In genomic region chr6:67163947-67164346, GRCm38 (mm10) we compare ENCODE assay signal across 23 mouse cellular contexts.
A peak's percentile ranks its signal among the peaks of the same experiment; 100 is the strongest.
DNase-seq lines count a peak whose midpoint lies in the region; ATAC-seq and TF ChIP-seq lines count a peak whose summit lies in the region.
"Had no signal": no experiment of that assay in that cellular context is flagged by ENCODE, and none has a peak within 500 bp of the region (broad histone marks: within the 10 kb centered on the region; RNA-seq: fewer than 3 reads in every experiment).

No protein-coding gene starts in this region.

- no peak for ATAC-seq in liver, embryonic 12.5 days
- no peak for ATAC-seq in liver, embryonic 11.5 days (replicated peaks; ENCODE audit: low FRiP score)
- no peak for ATAC-seq in liver, embryonic 15.5 days (ENCODE audit: insufficient read depth)
- no peak for ATAC-seq in liver, postnatal 0 days
- ATAC-seq: CD4-positive, CD25-positive, alpha-beta regulatory T cell, adult 4 months; forebrain, embryonic 13.5 days; forebrain, embryonic 15.5 days had no signal

- no peak overlapping the region for H3K9ac ChIP-seq in liver, embryonic 12.5 days
- no peak overlapping the region for H3K9ac ChIP-seq in liver, embryonic 11.5 days (ENCODE audit: low read depth, low read length)
- no peak overlapping the region for H3K9ac ChIP-seq in MEL (ENCODE audit: control insufficient read depth, low read depth, low read length, poor library complexity, severe bottlenecking)
- peak overlapping the region; percentile 17; the same call in 1 of the 2 replicates for H3K9ac ChIP-seq in liver, embryonic 15.5 days
- no peak overlapping the region for H3K9ac ChIP-seq in liver, postnatal 0 days (replicated peaks)
- H3K9ac ChIP-seq: embryonic facial prominence, embryonic 12.5 days; forebrain, embryonic 13.5 days; forebrain, embryonic 15.5 days had no signal

- no peaks in the 10 kb centered on the region for H3K36me3 ChIP-seq in liver, embryonic 12.5 days
- H3K36me3 ChIP-seq in liver, embryonic 11.5 days (ENCODE audit: control insufficient read depth, insufficient read depth, low read length) = no peaks in the 10 kb centered on the region
- peaks cover 0 to 37% of the 10 kb centered on the region in 2 experiments; a peak in 2 of 4 replicates for H3K36me3 ChIP-seq in MEL (ENCODE audit: control insufficient read depth in 1 of 2, insufficient read depth in 2 of 2, low read length in 2 of 2)
- H3K36me3 ChIP-seq in liver, embryonic 15.5 days (replicated peaks) = no peaks in the 10 kb centered on the region
- H3K36me3 ChIP-seq in liver, postnatal 0 days (replicated peaks; ENCODE audit: insufficient read depth, low read length) = no peaks in the 10 kb centered on the region
- H3K36me3 ChIP-seq: embryonic facial prominence, embryonic 10.5 days; embryonic facial prominence, embryonic 12.5 days; forebrain, embryonic 15.5 days; G1E had no signal

- peak; percentile 18 to 52; a peak in 2 of 4 replicates for TF ChIP-seq EP300 in MEL (IDR thresholded peaks at IDR 0.05; ENCODE audit: low read depth in 1 of 2, low read length in 2 of 2)
- no peak for TF ChIP-seq EP300 in liver, postnatal 0 days (IDR thresholded peaks at IDR 0.05; ENCODE audit: low read depth)

- intact Hi-C loops in left cerebral cortex, adult 2 months (cut with DNase I) = loop anchor here (5.0 kb wide), 1 partner anchor 622 kb away; no protein-coding TSS in a partner anchor

- WGBS in liver, embryonic 12.5 days (ENCODE audit: insufficient replicate concordance) = 23% methylated on average over 2 of the region's 2 CpGs
- 58% methylated on average over 2 of the region's 2 CpGs for WGBS in liver, embryonic 11.5 days
- WGBS in liver, embryonic 15.5 days (ENCODE audit: insufficient replicate concordance) = 24% methylated on average over 2 of the region's 2 CpGs
- 51% methylated on average over 2 of the region's 2 CpGs for WGBS in liver, postnatal 0 days (ENCODE audit: insufficient replicate concordance)

- TF ChIP-seq RAD21 in MEL (IDR thresholded peaks at IDR 0.05; ENCODE audit: low read depth, low read length) = no peak

- DNase-seq in liver, embryonic 11.5 days (ENCODE audit: low spot score) = no peak
- DNase-seq in MEL (ENCODE audit: low read depth, low spot score) = peak; percentile 52
- no peak for DNase-seq in liver, postnatal 0 days
- DNase-seq in adrenal gland, adult 2 months = no peak
- no peak for DNase-seq in left cerebral cortex, adult 2 months (ENCODE audit: extremely low spot score in 1 of 2, low spot score in 2 of 2)
- DNase-seq: adrenal gland, adult 8-10 months; adrenal gland, postnatal 14 days; adrenal gland, postnatal 36 days; B cell, adult 2 months; cerebellum, adult 11-12 months; cerebellum, adult 2 months; cerebellum, adult 9-10 months; cerebellum, postnatal 10 days; cerebellum, postnatal 25 days had no signal

- peak overlapping the region; percentile 62 for H3K27ac ChIP-seq in liver, embryonic 12.5 days
- no peak overlapping the region for H3K27ac ChIP-seq in liver, embryonic 11.5 days (ENCODE audit: low read depth, low read length)
- H3K27ac ChIP-seq in MEL (ENCODE audit: control insufficient read depth, low read depth, low read length) = no peak overlapping the region
- H3K27ac ChIP-seq in liver, embryonic 15.5 days (replicated peaks) = peak overlapping the region; percentile 78
- H3K27ac ChIP-seq in liver, postnatal 0 days (ENCODE audit: low read depth) = peak overlapping the region; percentile 26; the same call in 1 of the 2 replicates
- H3K27ac ChIP-seq in left cerebral cortex, adult 2 months = no peak overlapping the region
- H3K27ac ChIP-seq: embryonic facial prominence, embryonic 10.5 days; embryonic facial prominence, embryonic 12.5 days; forebrain, embryonic 13.5 days; forebrain, embryonic 15.5 days had no signal

- no peak overlapping the region for H3K4me2 ChIP-seq in liver, embryonic 12.5 days
- no peak overlapping the region for H3K4me2 ChIP-seq in liver, embryonic 11.5 days
- no peak overlapping the region for H3K4me2 ChIP-seq in liver, embryonic 15.5 days
- H3K4me2 ChIP-seq in liver, postnatal 0 days (ENCODE audit: low read depth, low read length) = no peak overlapping the region
- H3K4me2 ChIP-seq: embryonic facial prominence, embryonic 12.5 days; forebrain, embryonic 13.5 days; forebrain, embryonic 15.5 days had no signal

- H3K4me3 ChIP-seq in liver, embryonic 12.5 days = no peak overlapping the region
- H3K4me3 ChIP-seq in liver, embryonic 11.5 days (ENCODE audit: low read depth, low read length) = no peak overlapping the region
- no peak overlapping the region for H3K4me3 ChIP-seq in MEL (ENCODE audit: control insufficient read depth in 1 of 2, insufficient read depth in 1 of 2, low read depth in 2 of 2, low read length in 2 of 2)
- no peak overlapping the region for H3K4me3 ChIP-seq in liver, embryonic 15.5 days (replicated peaks)
- H3K4me3 ChIP-seq in liver, postnatal 0 days (ENCODE audit: low read depth, low read length) = no peak overlapping the region
- H3K4me3 ChIP-seq in left cerebral cortex, adult 2 months = no peak overlapping the region
- H3K4me3 ChIP-seq: embryonic facial prominence, embryonic 10.5 days; embryonic facial prominence, embryonic 12.5 days; forebrain, embryonic 13.5 days; forebrain, embryonic 15.5 days had no signal

- H3K79me2 ChIP-seq in MEL (ENCODE audit: control insufficient read depth, insufficient read depth, low read length, poor library complexity) = no peaks in the 10 kb centered on the region

- no peak for TF ChIP-seq POLR2A in MEL (IDR thresholded peaks at IDR 0.05; ENCODE audit: control insufficient read depth in 1 of 2, insufficient read depth in 1 of 2, low read depth in 1 of 2, low read length in 2 of 2, poor library complexity in 1 of 2)

- no peaks in the 10 kb centered on the region for H3K27me3 ChIP-seq in liver, embryonic 12.5 days (replicated peaks)
- no peaks in the 10 kb centered on the region for H3K27me3 ChIP-seq in liver, embryonic 11.5 days (replicated peaks; ENCODE audit: control insufficient read depth, insufficient read depth, low read length)
- H3K27me3 ChIP-seq in MEL (ENCODE audit: control insufficient read depth in 1 of 2, insufficient read depth in 2 of 2, low read length in 2 of 2) = no peaks in the 10 kb centered on the region
- no peaks in the 10 kb centered on the region for H3K27me3 ChIP-seq in liver, embryonic 15.5 days
- H3K27me3 ChIP-seq in liver, postnatal 0 days (ENCODE audit: insufficient read depth, low read length) = no peaks in the 10 kb centered on the region
- H3K27me3 ChIP-seq: CH12.LX; embryonic facial prominence, embryonic 12.5 days; forebrain, embryonic 13.5 days; forebrain, embryonic 15.5 days had no signal

- TF ChIP-seq CTCF in MEL (IDR thresholded peaks at IDR 0.05 in 2 of 3, conservative IDR thresholded peaks at IDR 0.05 in 1 of 3; ENCODE audit: control insufficient read depth in 1 of 3, insufficient read depth in 1 of 3, low read depth in 2 of 3, low read length in 3 of 3, poor library complexity in 1 of 3, severe bottlenecking in 1 of 3) = no peak
- no peak for TF ChIP-seq CTCF in liver, postnatal 0 days (IDR thresholded peaks at IDR 0.05; ENCODE audit: low read depth)
- TF ChIP-seq CTCF in left cerebral cortex, adult 2 months (IDR thresholded peaks at IDR 0.05) = no peak

- H3K9me3 ChIP-seq in liver, embryonic 12.5 days (replicated peaks) = no peaks in the 10 kb centered on the region
- no peaks in the 10 kb centered on the region for H3K9me3 ChIP-seq in liver, embryonic 11.5 days (ENCODE audit: control insufficient read depth, low read length)
- no peaks in the 10 kb centered on the region for H3K9me3 ChIP-seq in MEL (replicated peaks; ENCODE audit: insufficient read depth, low read length)
- H3K9me3 ChIP-seq in liver, embryonic 15.5 days (replicated peaks) = no peaks in the 10 kb centered on the region
- H3K9me3 ChIP-seq in liver, postnatal 0 days (ENCODE audit: low read length) = no peaks in the 10 kb centered on the region
- H3K9me3 ChIP-seq: embryonic facial prominence, embryonic 10.5 days; embryonic facial prominence, embryonic 12.5 days; forebrain, embryonic 13.5 days; forebrain, embryonic 15.5 days; G1E had no signal

- peaks cover 75% of the 10 kb centered on the region for H3K4me1 ChIP-seq in liver, embryonic 12.5 days
- H3K4me1 ChIP-seq in liver, embryonic 11.5 days (replicated peaks; ENCODE audit: control insufficient read depth, insufficient read depth, low read length) = peaks cover 46% of the 10 kb centered on the region
- H3K4me1 ChIP-seq in MEL (ENCODE audit: control insufficient read depth in 1 of 2, insufficient read depth in 2 of 2, low read length in 2 of 2) = peaks cover 14 to 38% of the 10 kb centered on the region in 2 experiments
- H3K4me1 ChIP-seq in liver, embryonic 15.5 days (replicated peaks) = peaks cover 83% of the 10 kb centered on the region
- H3K4me1 ChIP-seq in liver, postnatal 0 days (ENCODE audit: insufficient read depth) = peaks cover 39% of the 10 kb centered on the region
- H3K4me1 ChIP-seq: embryonic facial prominence, embryonic 12.5 days; forebrain, embryonic 13.5 days; forebrain, embryonic 15.5 days had no signal

TF ChIP-seq in MEL, 35 proteins besides CTCF, POLR2A, EP300 and RAD21:
- TF ChIP-seq SMC3 (IDR thresholded peaks at IDR 0.05; ENCODE audit: low read depth, low read length) = no peak
- 0 out of 2 replicates have a peak, but pooled peaks have one; percentile 23 for TF ChIP-seq ETS1 (IDR thresholded peaks at IDR 0.05; ENCODE audit: low read depth, low read length)
- no peak for TF ChIP-seq GABPA (IDR thresholded peaks at IDR 0.05; ENCODE audit: low read depth, low read length)
- TF ChIP-seq GATA1 (IDR thresholded peaks at IDR 0.05; ENCODE audit: low read depth, low read length) = peak; percentile 78
- no peak for TF ChIP-seq MXI1 (IDR thresholded peaks at IDR 0.05; ENCODE audit: low read depth, low read length)
- 0 out of 2 replicates have a peak, but pooled peaks have one; percentile 15 for TF ChIP-seq TCF12 (IDR thresholded peaks at IDR 0.05; ENCODE audit: low read depth, low read length)
- no peak; the same call in 1 of the 2 replicates for TF ChIP-seq SIN3A (IDR thresholded peaks at IDR 0.05; ENCODE audit: low read length)

Comparison
In these comparisons a context has a peak if more than half of its experiments do, and no peak if none do; other contexts are left out.
1. H3K27ac ChIP-seq: peak in liver, embryonic 12.5 days (single experiment), liver, embryonic 15.5 days (single experiment) and liver, postnatal 0 days (single experiment); none in liver, embryonic 11.5 days (single experiment), MEL (single experiment) and left cerebral cortex, adult 2 months (single experiment).